Mouse (Mus musculus) heart, adult 2 months (tissue): ENCODE measurements at regions not wholly inside any gene's neighbourhood (a gene's known extent, or its start where the extent isn't known, plus 50 kb on each side); places are given as distances from the start of the nearest gene placed in this dataset.

Experiments
- CTCF ChIP-seq: fragments of 200-600 bp; IDR thresholded peaks from 2 replicates; pipeline ENCODE4 v1.8.1; 2022; ENCODE audit warnings: antibody characterized with exemption, mild to moderate bottlenecking, moderate library complexity
- POLR2A ChIP-seq: fragments of 200-500 bp; IDR thresholded peaks from 2 replicates; pipeline ENCODE4 v1.6.1; 2011; ENCODE audit warnings: mild to moderate bottlenecking, low read depth, low read length, control low read depth; ENCODE audit not compliant: insufficient read depth

GRCm38 (mm10) chr4:124538471-124538870, 72.1 kb downstream of the 3100002H09Rik start:
- no peak for TF ChIP-seq CTCF
- TF ChIP-seq POLR2A, result no peak
